Comparison of ENCODE assay signal across 9 mouse cellular contexts in the genomic region with DNA sequence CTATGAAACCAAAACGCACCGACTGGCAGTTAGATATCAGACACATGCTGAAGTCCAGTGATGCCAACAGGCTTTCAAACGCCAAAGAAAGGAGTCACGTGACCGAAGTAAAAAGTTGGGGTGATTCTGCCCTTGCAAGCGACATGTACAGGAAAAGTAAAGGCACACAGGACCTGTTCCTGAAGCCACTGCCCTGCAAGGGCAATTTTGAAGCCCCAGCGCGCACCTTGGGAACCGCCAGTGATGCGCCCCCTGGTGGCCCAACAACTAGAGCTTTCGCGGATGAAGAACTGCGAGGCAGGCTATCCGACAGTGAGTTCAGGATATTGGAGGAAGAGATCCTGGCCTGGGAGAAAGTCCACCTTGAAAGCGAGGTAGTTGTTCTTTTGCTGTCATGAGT. TPM values are rescaled to one million over a fixed set of nuclear protein-coding genes. Genes with fewer than 3 reads are reported as not detected.
DNase-seq lines count a peak whose midpoint lies in the region; ATAC-seq and TF ChIP-seq lines count a peak whose summit lies in the region.
"Had no signal": no experiment of that assay in that cellular context is flagged by ENCODE, and none has a peak within 500 bp of the region (broad histone marks: within the 10 kb centered on the region; RNA-seq: fewer than 3 reads in every experiment).

No protein-coding gene starts in this region.

- TF ChIP-seq CTCF in C2C12 (IDR thresholded peaks at IDR 0.05; ENCODE audit: control insufficient read depth, insufficient read depth, insufficient read length) (peak; percentile 50), G1E (IDR thresholded peaks at IDR 0.05; ENCODE audit: low read depth, low read length) (peak; percentile 57; the same call in 1 of the 2 replicates)
- TF ChIP-seq CTCF in cerebellum, adult 2 months (IDR thresholded peaks at IDR 0.05; ENCODE audit: borderline replicate concordance, insufficient read depth, low read depth, low read length) = peak; percentile 77

- no peak overlapping the region for H3K27ac ChIP-seq in cerebellum, adult 2 months (ENCODE audit: insufficient read depth, low read length)

- H3K79me2 ChIP-seq in C2C12 (ENCODE audit: control insufficient read depth, insufficient read depth) = no peaks in the 10 kb centered on the region

- H3K36me3 ChIP-seq in C2C12 (ENCODE audit: control insufficient read depth, insufficient read depth) (no peaks in the 10 kb centered on the region), G1E (replicated peaks) (no peaks in the 10 kb centered on the region)

- no peak overlapping the region for H3ac ChIP-seq in C2C12 (ENCODE audit: control insufficient read depth, insufficient read length, low read depth)

- no peak for ATAC-seq in G1E (ENCODE audit: extremely low read depth, insufficient number of reproducible peaks, low FRiP score, poor library complexity, severe bottlenecking)

- H3K79me3 ChIP-seq in C2C12 (ENCODE audit: low read depth) = no peaks in the 10 kb centered on the region

- H3K27me3 ChIP-seq in C2C12 (ENCODE audit: control insufficient read depth, insufficient read depth, insufficient read length) (peaks cover 21% of the 10 kb centered on the region), G1E (ENCODE audit: insufficient read depth, low read length) (peaks cover 4% of the 10 kb centered on the region; the same call in 1 of the 2 replicates)
- no peaks in the 10 kb centered on the region for H3K27me3 ChIP-seq in cerebellum, adult 2 months (ENCODE audit: control insufficient read depth, insufficient read depth, low read length)

- no peaks in the 10 kb centered on the region for H3K9me3 ChIP-seq in G1E (replicated peaks)

- no peak for TF ChIP-seq POLR2A in cerebellum, adult 2 months (IDR thresholded peaks at IDR 0.05; ENCODE audit: borderline replicate concordance, insufficient read depth, low read length)

- H3K4me3 ChIP-seq in C2C12 (ENCODE audit: insufficient read depth, poor library complexity, severe bottlenecking) (no peak overlapping the region), G1E (ENCODE audit: low read depth, low read length) (no peak overlapping the region)
- H3K4me3 ChIP-seq in cerebellum, adult 2 months (replicated peaks; ENCODE audit: insufficient read depth, low read depth, low read length) = no peak overlapping the region

- H3K4me1 ChIP-seq in G1E (ENCODE audit: insufficient read depth, low read depth, low read length) = peaks cover 12% of the 10 kb centered on the region
- no peaks in the 10 kb centered on the region for H3K4me1 ChIP-seq in cerebellum, adult 2 months (ENCODE audit: control insufficient read depth, insufficient read depth, low read length)

- DNase-seq in G1E (ENCODE audit: low spot score) = peak; percentile 39
- DNase-seq in cerebellum, adult 2 months = peak; percentile 53 to 72
- peak; percentile 41 to 57 for DNase-seq in gastrocnemius, adult 8-10 months (ENCODE audit: low spot score in 2 of 2)
- DNase-seq in kidney, postnatal 25 days = peak; percentile 81 to 92
- peak; percentile 90 for DNase-seq in lung, postnatal 14 days
- peak; percentile 74 for DNase-seq in right cerebral cortex, postnatal 4 days
- peak; percentile 63 for DNase-seq in yolk sac, embryonic 10.5 days (ENCODE audit: low spot score)

- WGBS in cerebellum, adult 2 months = 18% methylated on average over 15 of the region's 15 CpGs

TF ChIP-seq in C2C12, 6 proteins besides CTCF, POLR2A, EP300 and RAD21:
- TF ChIP-seq MYOG (IDR thresholded peaks at IDR 0.05; ENCODE audit: control insufficient read depth, extremely low read depth, insufficient read length) (no peak), CEBPB (IDR thresholded peaks at IDR 0.05; ENCODE audit: low read depth) (no peak), USF1 (IDR thresholded peaks at IDR 0.05; ENCODE audit: low read depth) (no peak), MYOD1 (IDR thresholded peaks at IDR 0.05; ENCODE audit: control insufficient read depth, insufficient read length, low read depth) (no peak), MAX (IDR thresholded peaks at IDR 0.05) (no peak), FOSL1 (IDR thresholded peaks at IDR 0.05; ENCODE audit: insufficient read depth, low read length, poor library complexity, severe bottlenecking) (no peak)

RNA-seq across cellular contexts. Expression of a gene that starts 59.5 kb away (rescaled TPM):
- polyA plus RNA-seq in C2C12 (2012; fragmentation: generic; extraction: Trizol) (not detected), G1E (2012) (0.39 and 0.40 TPM in 2 replicates)
- total RNA-seq in G1E (2014; fragmentation: Nextera tagmentation) (1.5 and 6.1 TPM in 2 replicates), G1E (2017) (1.5 and 2.9 TPM in 2 replicates)
- polyA plus RNA-seq in cerebellum, adult 2 months (2012; rRNA removed) = not detected in 2 replicates
- not detected for total RNA-seq in gastrocnemius, adult 8-10 months (2022)
- total RNA-seq: left cerebral cortex, postnatal 10 days had no signal

Comparison
In these comparisons a context has a peak if more than half of its experiments do, and no peak if none do; other contexts are left out.
1. DNase-seq: peak in every context shown above with its lines; median percentile 90 in lung, postnatal 14 days; 86 in kidney, postnatal 25 days; 74 in right cerebral cortex, postnatal 4 days; 63 in yolk sac, embryonic 10.5 days; 62 in cerebellum, adult 2 months; 49 in gastrocnemius, adult 8-10 months; 39 in G1E.